Mouse (Mus musculus) stomach, embryonic 14.5 days (tissue): ENCODE results near the gene Nanog. TPM values are rescaled to one million over a fixed set of nuclear protein-coding genes. Genes with fewer than 3 reads are reported as not detected.

Experiments used
- ATAC-seq: fragments of 200-750 bp; cut with Nextera tagmentation; 2 replicates; pipeline ENCODE4 v1.8.0; 2017; ENCODE audit warnings: low read depth, moderate TSS enrichment; ENCODE audit not compliant: insufficient number of reproducible peaks, insufficient read depth, low FRiP score
- H3K27ac ChIP-seq: fragments of 300-500 bp; sonication (generic); 2 replicates; pipeline ENCODE4 v1.5.1; 2014; ENCODE audit warnings: mild to moderate bottlenecking, low read length, moderate library complexity, mixed read lengths
- H3K27me3 ChIP-seq: fragments of 300-500 bp; sonication (generic); 2 replicates; pipeline ENCODE4 v1.6.1; 2014; ENCODE audit warnings: low read length, control low read depth, mixed read lengths; ENCODE audit not compliant: control insufficient read depth, insufficient read depth
- H3K36me3 ChIP-seq: fragments of 300-500 bp; sonication (generic); 2 replicates; pipeline ENCODE4 v1.6.1; 2014; ENCODE audit warnings: mild to moderate bottlenecking, control low read depth, low read length, moderate library complexity, mixed read lengths; ENCODE audit not compliant: control insufficient read depth, insufficient read depth
- H3K4me1 ChIP-seq: fragments of 300-500 bp; sonication (generic); 2 replicates; pipeline ENCODE4 v1.6.1; 2014; ENCODE audit warnings: low read length, control low read depth, mixed read lengths; ENCODE audit not compliant: control insufficient read depth, insufficient read depth
- H3K4me2 ChIP-seq: fragments of 300-500 bp; sonication (generic); replicated peaks from 2 replicates; pipeline ENCODE4 v1.6.1; 2014; ENCODE audit warnings: low read depth, low read length, control low read depth
- H3K4me3 ChIP-seq: fragments of 300-500 bp; sonication (generic); 2 replicates; pipeline ENCODE4 v1.5.1; 2014; ENCODE audit warnings: low read depth, low read length, control low read depth
- H3K9ac ChIP-seq: fragments of 300-500 bp; sonication (generic); replicated peaks from 2 replicates; pipeline ENCODE4 v1.6.1; 2014; ENCODE audit warnings: low read depth, mild to moderate bottlenecking, control low read depth, low read length, moderate library complexity, mixed read lengths
- H3K9me3 ChIP-seq: fragments of 300-500 bp; sonication (generic); 2 replicates; pipeline ENCODE4 v1.6.1; 2016; ENCODE audit warnings: low read depth, low read length, control low read depth; ENCODE audit not compliant: control insufficient read depth
- WGBS: fragments of 180-500 bp; shearing (Covaris S2); extraction: QIAGEN DNeasy Blood & Tissue Kit; methylation state at CpG from one replicate; pipeline ENCODE4 v1.1.7; 2014; 5-methylcytosine and 5-hydroxymethylcytosine counted together
- polyA plus RNA-seq: library from polyadenylated mRNA; unstranded; fragments of >200 nt; fragmentation: Nextera tagmentation; extraction: Ambion mirVana; gene quantifications from 2 replicates; pipeline ENCODE4 v1.2.1, GENCODE M21; 2014

Gene Nanog
- polyA plus RNA-seq, 1 experiment from 2014 or later: 0.32 TPM

GRCm38 (mm10) chr6:122761901-122762300, 54.6 kb downstream of the Nanog start:
- Histone ChIP-seq H3K9me3 (no peaks in the 10 kb centered on the region), H3K4me2 (no peak overlapping the region), H3K9ac (no peak overlapping the region), H3K36me3 (no peaks in the 10 kb centered on the region), H3K4me1 (peaks cover 11% of the 10 kb centered on the region; the same call in 1 of the 2 replicates), H3K27me3 (no peaks in the 10 kb centered on the region), H3K27ac (no peak overlapping the region), H3K4me3 (no peak overlapping the region)
- ATAC-seq: no peak

- Histone ChIP-seq H3K9me3 (no peaks in the 10 kb centered on the region), H3K27ac (no peak overlapping the region), H3K27me3 (no peaks in the 10 kb centered on the region), H3K4me1 (peaks cover 11% of the 10 kb centered on the region; the same call in 1 of the 2 replicates), H3K4me2 (no peak overlapping the region), H3K9ac (no peak overlapping the region), H3K36me3 (no peaks in the 10 kb centered on the region), H3K4me3 (no peak overlapping the region)
- ATAC-seq: no peak
- WGBS: 82% methylated on average over 3 of the region's 3 CpGs
These were observed 55.2 kb downstream of the Nanog start for GRCm38 (mm10) chr6:122762480-122762879.

GRCm38 (mm10) chr6:122762952-122763700, 55.8 kb downstream of the Nanog start:
- Histone ChIP-seq H3K4me1 (peaks cover 11% of the 10 kb centered on the region; the same call in 1 of the 2 replicates), H3K9ac (no peak overlapping the region), H3K27me3 (no peaks in the 10 kb centered on the region), H3K4me3 (no peak overlapping the region), H3K36me3 (no peaks in the 10 kb centered on the region), H3K27ac (no peak overlapping the region), H3K4me2 (no peak overlapping the region), H3K9me3 (no peaks in the 10 kb centered on the region)
- peak; percentile 37; the same call in 1 of the 2 replicates for ATAC-seq
- WGBS: 69% methylated on average over 11 of the region's 11 CpGs

- Histone ChIP-seq H3K27ac (no peak overlapping the region), H3K36me3 (no peaks in the 10 kb centered on the region), H3K4me2 (peak overlapping the region; percentile 98), H3K27me3 (no peaks in the 10 kb centered on the region), H3K9me3 (no peaks in the 10 kb centered on the region), H3K4me3 (peak overlapping the region; percentile 38), H3K9ac (0 out of 2 replicates have a peak overlapping the region, but pooled peaks have one; percentile 21), H3K4me1 (peaks cover 11% of the 10 kb centered on the region; the same call in 1 of the 2 replicates)
- 32% methylated on average over 17 of the region's 17 CpGs for WGBS
- no peak for ATAC-seq
These were observed 56.7 kb downstream of the Nanog start for GRCm38 (mm10) chr6:122763844-122764445.

Other genes starting within 250 kb of the Nanog start
- 22.9 and 24.1 TPM in 2 replicates for gene Rimklb, start 208.7 kb upstream of the Nanog start, polyA plus RNA-seq
- gene Mfap5, start 201.6 kb upstream of the Nanog start, polyA plus RNA-seq: 20.5 and 21.1 TPM in 2 replicates
- not detected in 2 replicates for gene Aicda, start 153.7 kb upstream of the Nanog start, polyA plus RNA-seq
- 3.9 and 4.6 TPM in 2 replicates for gene Apobec1, start 105.0 kb upstream of the Nanog start, polyA plus RNA-seq
- not detected in 2 replicates for gene Gdf3, start 97.4 kb upstream of the Nanog start, polyA plus RNA-seq
- not detected in 2 replicates for gene Dppa3, start 81.1 kb upstream of the Nanog start, polyA plus RNA-seq
- 12.8 and 14.2 TPM in 2 replicates for gene Slc2a3, start 94.2 kb downstream of the Nanog start, polyA plus RNA-seq
- gene Foxj2, start 112.4 kb downstream of the Nanog start, polyA plus RNA-seq: 6.7 and 7.9 TPM in 2 replicates
- gene C3ar1, start 148.7 kb downstream of the Nanog start, polyA plus RNA-seq: 2.9 and 3.1 TPM in 2 replicates
- 53.9 and 54.3 TPM in 2 replicates for gene Necap1, start 167.0 kb downstream of the Nanog start, polyA plus RNA-seq
- gene Clec4a1, start 214.4 kb downstream of the Nanog start, polyA plus RNA-seq: 4.2 and 4.4 TPM in 2 replicates
- gene Clec4a3, start 245.0 kb downstream of the Nanog start, polyA plus RNA-seq: 2.6 and 4.2 TPM in 2 replicates